Mouse (Mus musculus) ES-E14 (cell line): Measurements from ENCODE around the gene Cdh3. TPM values are rescaled to one million over a fixed set of nuclear protein-coding genes. Genes with fewer than 3 reads are reported as not detected.

Experiments
- DNase-seq: peaks from one replicate; pipeline ENCODE4 v3.0.0-alpha.2; 2013; ENCODE audit warnings: low read depth, low spot score
- H3K27ac ChIP-seq: 2 replicates; pipeline ENCODE4 v1.5.1; 2012; ENCODE audit warnings: low read depth, mild to moderate bottlenecking, low read length, moderate library complexity, mixed read lengths; ENCODE audit not compliant: poor library complexity, insufficient read depth, severe bottlenecking
- H3K36me3 ChIP-seq: 2 replicates; pipeline ENCODE4 v1.6.1; 2012; ENCODE audit warnings: mild to moderate bottlenecking, low read length, moderate library complexity, mixed read lengths; ENCODE audit not compliant: control insufficient read depth, poor library complexity, insufficient read depth, severe bottlenecking
- H3K4me1 ChIP-seq, 2 experiments: fragments of 150-350 bp in 1 of 2; sonication (generic) in 1 of 2; 2 replicates each; pipeline ENCODE4 v1.6.1; 2012; ENCODE audit warnings: low read length in 2 of 2, mild to moderate bottlenecking in 1 of 2, mixed read lengths in 1 of 2; ENCODE audit not compliant: control insufficient read depth in 2 of 2, insufficient read depth in 2 of 2, poor library complexity in 1 of 2
- H3K4me3 ChIP-seq, 2 experiments: fragments of 150-350 bp in 1 of 2; sonication (generic) in 1 of 2; 2 replicates each; pipeline ENCODE4 v1.5.1; 2012; ENCODE audit warnings: low read length in 2 of 2, low read depth in 1 of 2, mild to moderate bottlenecking in 1 of 2, mixed read lengths in 1 of 2; ENCODE audit not compliant: insufficient read depth in 1 of 2, poor library complexity in 1 of 2, severe bottlenecking in 1 of 2
- H3K9ac ChIP-seq: 2 replicates; pipeline ENCODE4 v1.6.1; 2012; ENCODE audit warnings: low read depth, mild to moderate bottlenecking, low read length, mixed read lengths; ENCODE audit not compliant: poor library complexity, insufficient read depth, severe bottlenecking
- H3K9me3 ChIP-seq: fragments of 150-350 bp; sonication (generic); 2 replicates; pipeline ENCODE4 v1.6.1; 2012; ENCODE audit warnings: low read depth, mild to moderate bottlenecking, low read length; ENCODE audit not compliant: control insufficient read depth, insufficient read depth
- CHD2 ChIP-seq: IDR thresholded peaks from 2 replicates; pipeline ENCODE4 v1.6.1; 2014; ENCODE audit warnings: mild to moderate bottlenecking, low read depth, low read length, inconsistent platforms
- HCFC1 ChIP-seq: IDR thresholded peaks from 2 replicates; pipeline ENCODE4 v1.6.1; 2012; ENCODE audit warnings: low read length, inconsistent platforms, borderline replicate concordance; ENCODE audit not compliant: insufficient read depth
- MAFK ChIP-seq: IDR thresholded peaks from 2 replicates; pipeline ENCODE4 v1.6.1; 2014; ENCODE audit warnings: mild to moderate bottlenecking, low read depth, low read length, inconsistent platforms; ENCODE audit not compliant: insufficient read depth
- ZC3H11A ChIP-seq: IDR thresholded peaks from 2 replicates; pipeline ENCODE4 v1.6.1; 2012; ENCODE audit warnings: low read depth, mild to moderate bottlenecking, inconsistent platforms, low read length, borderline replicate concordance
- ZNF384 ChIP-seq: IDR thresholded peaks from 2 replicates; pipeline ENCODE4 v1.6.1; 2012; ENCODE audit warnings: low read depth, low read length, inconsistent platforms
- in situ Hi-C, 2 experiments: fragments of 600-800 bp; cut with MboI; formaldehyde crosslinking; loops; one replicate each; pipeline ENCODE4 v1.15.1; 2025; ENCODE audit warnings: low sequenced_read_pairs in 2 of 2, inconsistent platforms in 1 of 2; ENCODE audit not compliant: unreplicated experiment in 2 of 2
- total RNA-seq: library from RNA; depleted of rRNA; stranded (reverse); fragments of 300-350 nt; gene quantifications from 2 replicates; pipeline ENCODE4 v1.2.3, GENCODE M21; 2012

Cdh3 gene
- total RNA-seq, 1 experiment = 16.8 TPM

- TF ChIP-seq ZC3H11A = no peak
- TF ChIP-seq CHD2 = no peak
- no peak for TF ChIP-seq ZNF384
- no peak for TF ChIP-seq HCFC1
- TF ChIP-seq MAFK = no peak
- Histone ChIP-seq H3K9ac (no peak overlapping the region), H3K4me3 (no peak overlapping the region), H3K9me3 (no peaks in the 10 kb centered on the region), H3K4me1 (peaks cover 0 to 4% of the 10 kb centered on the region in 2 experiments; a peak in 2 of 4 replicates), H3K36me3 (peaks cover 16% of the 10 kb centered on the region; the same call in 1 of the 2 replicates), H3K27ac (no peak overlapping the region)
- DNase-seq = no peak
- in situ Hi-C loops = loop anchor here in 1 of 2 experiments (25.0 kb wide), 1 partner anchor 121 kb away; the partner anchor contains the start of gene Zfp90
These were observed 23.0 kb downstream of the Cdh3 start for GRCm38 (mm10) chr8:106533709-106534108.

- peaks cover 0 to 4% of the 10 kb centered on the region in 2 experiments; a peak in 2 of 4 replicates for H3K4me1 ChIP-seq
- peak; percentile 78 for DNase-seq
- TF ChIP-seq MAFK = no peak
- no peak for TF ChIP-seq HCFC1
- peak; percentile 90; the same call in 1 of the 2 replicates for TF ChIP-seq ZC3H11A
- TF ChIP-seq CHD2 = no peak
- peak; percentile 31; the same call in 1 of the 2 replicates for TF ChIP-seq ZNF384
- in situ Hi-C loops = loop anchor here in 1 of 2 experiments (25.0 kb wide), 1 partner anchor 122 kb away; the partner anchor contains the start of gene Zfp90
- H3K4me3 ChIP-seq = no peak overlapping the region
- H3K27ac ChIP-seq = no peak overlapping the region
- H3K36me3 ChIP-seq = peaks cover 21% of the 10 kb centered on the region; the same call in 1 of the 2 replicates
- H3K9me3 ChIP-seq = no peaks in the 10 kb centered on the region
- H3K9ac ChIP-seq = no peak overlapping the region
These were observed 23.8 kb downstream of the Cdh3 start for GRCm38 (mm10) chr8:106534449-106534848.

GRCm38 (mm10) chr8:106535448-106535847 lies 24.8 kb downstream of the Cdh3 start:
- Histone ChIP-seq H3K4me3 (no peak overlapping the region), H3K9me3 (no peaks in the 10 kb centered on the region), H3K27ac (no peak overlapping the region), H3K9ac (no peak overlapping the region), H3K36me3 (peaks cover 21% of the 10 kb centered on the region; the same call in 1 of the 2 replicates), H3K4me1 (peaks cover 0 to 4% of the 10 kb centered on the region in 2 experiments; a peak in 2 of 4 replicates)
- in situ Hi-C loops = loop anchor here in 1 of 2 experiments (25.0 kb wide), 1 partner anchor 123 kb away; the partner anchor contains the start of gene Zfp90
- TF ChIP-seq MAFK (no peak), ZNF384 (0 out of 2 replicates have a peak, but pooled peaks have one; percentile 15)
- no peak for DNase-seq

GRCm38 (mm10) chr8:106539193-106539592 lies 28.5 kb downstream of the Cdh3 start:
- TF ChIP-seq CHD2 (no peak), MAFK (no peak), ZC3H11A (no peak), HCFC1 (no peak), ZNF384 (no peak)
- in situ Hi-C loops = loop anchor here in 1 of 2 experiments (25.0 kb wide), 1 partner anchor 127 kb away; the partner anchor contains the start of gene Zfp90
- Histone ChIP-seq H3K4me1 (peaks cover 0 to 8% of the 10 kb centered on the region in 2 experiments; a peak in 2 of 4 replicates), H3K4me3 (no peak overlapping the region), H3K9ac (no peak overlapping the region), H3K27ac (no peak overlapping the region), H3K9me3 (no peaks in the 10 kb centered on the region), H3K36me3 (peaks cover 37% of the 10 kb centered on the region; the same call in 1 of the 2 replicates)
- DNase-seq = no peak
